Mouse (Mus musculus) layer of hippocampus, adult 8-10 months (tissue): Measurements from ENCODE around the gene Ift43. TPM values are rescaled to one million over a fixed set of nuclear protein-coding genes. Genes with fewer than 3 reads are reported as not detected.

Experiments
- DNase-seq, 2 experiments: peaks; one replicate each; pipeline ENCODE4 v3.0.0; 2022; ENCODE audit warnings: low spot score in 2 of 2
- total RNA-seq, 4 experiments: library from RNA; stranded (reverse); gene quantifications; 2 replicates each; pipeline ENCODE4 v1.2.4; 2022

Ift43 gene
- total RNA-seq: 10 to 100 TPM; 13.0 to 18.5 (median 15.4) TPM

DNA sequence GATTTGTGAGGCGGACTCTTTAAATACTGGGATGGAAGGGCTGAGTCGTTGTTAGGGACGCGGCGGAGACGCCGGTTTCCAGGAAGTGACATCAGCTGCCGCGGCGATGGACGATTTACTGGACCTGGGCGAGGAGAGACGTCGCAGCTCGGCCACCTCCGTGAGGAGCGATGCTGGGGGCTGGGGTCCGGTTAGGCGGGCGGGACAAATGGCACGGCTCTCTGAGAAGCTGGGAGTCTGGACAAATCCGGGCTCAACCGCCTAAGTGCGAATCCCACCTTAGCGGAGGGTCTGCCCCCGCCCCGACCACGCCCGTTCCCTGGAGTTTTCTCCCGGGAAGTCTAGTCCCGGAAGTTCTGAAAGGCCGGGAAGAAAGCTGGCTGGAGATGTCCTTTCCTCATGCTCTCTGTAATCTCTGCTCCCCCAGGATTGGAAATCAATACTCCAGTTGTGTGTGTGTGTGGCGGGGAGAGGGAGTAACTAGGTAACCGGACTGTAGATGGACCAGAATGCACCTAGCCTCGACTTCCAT, at the start of gene Ift43:
Gene Ift43 (plus strand): TSS at position 61 of the 532 bp plus-strand sequence.
- DNase-seq: peak; percentile 78 to 81

DNA sequence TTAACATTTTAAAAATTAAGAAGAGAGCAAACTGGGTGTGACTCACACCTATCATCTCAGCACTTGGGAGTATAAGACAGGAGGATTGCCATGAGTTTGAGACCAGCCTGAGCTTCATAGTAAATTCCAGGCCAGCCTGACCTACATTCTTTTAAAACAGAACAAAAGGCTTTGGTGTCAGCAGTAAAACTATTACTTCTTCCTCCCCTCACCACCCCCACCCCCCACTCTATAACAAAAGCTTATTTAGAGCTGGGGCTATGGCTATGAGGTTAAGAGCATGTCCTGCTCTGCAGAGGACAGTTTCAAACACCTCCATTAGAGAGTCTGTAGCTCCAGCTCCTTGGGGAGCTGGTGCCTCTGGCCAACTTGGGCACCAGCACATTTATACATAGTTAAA, 46.8 kb upstream of the Ift43 start:
- no peak for DNase-seq

DNA sequence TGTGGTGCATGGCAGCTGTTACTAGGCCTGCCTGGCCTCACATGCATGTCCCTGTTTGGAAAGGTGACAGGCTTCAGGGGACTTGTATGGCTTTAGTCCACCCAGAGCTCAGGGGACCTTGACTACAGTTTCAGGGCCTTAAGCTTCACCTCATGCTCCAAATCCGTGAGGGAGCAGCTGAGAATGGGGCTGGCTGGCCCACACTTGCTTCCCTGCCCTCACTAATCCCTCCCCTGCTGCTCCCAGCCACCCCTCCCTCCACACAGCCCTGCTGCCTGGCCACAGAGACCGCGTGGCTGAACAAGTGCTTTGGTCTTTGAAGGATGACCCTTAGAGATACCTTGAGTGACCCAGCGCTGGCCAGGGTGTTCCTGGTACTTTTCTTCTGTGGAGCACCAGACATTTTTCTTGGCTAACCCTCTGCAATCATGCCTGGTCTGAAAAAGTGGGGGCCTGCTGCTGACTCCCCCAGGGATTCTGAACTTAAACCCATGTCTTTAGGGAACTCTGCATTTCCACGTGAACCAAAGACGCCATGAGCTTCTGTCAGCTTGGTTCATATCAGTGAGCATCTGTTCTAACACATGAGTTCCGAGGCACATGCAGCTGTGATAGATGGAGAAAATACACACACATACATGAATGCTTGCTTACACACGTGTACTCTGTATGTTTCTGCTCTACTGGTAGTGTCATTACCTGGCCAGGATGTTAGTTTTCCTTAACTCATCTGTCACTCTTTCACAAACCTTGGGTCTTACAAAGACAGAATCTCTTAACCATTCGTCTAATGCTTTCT, 45.8 kb upstream of the Ift43 start:
- no peak for DNase-seq

DNA sequence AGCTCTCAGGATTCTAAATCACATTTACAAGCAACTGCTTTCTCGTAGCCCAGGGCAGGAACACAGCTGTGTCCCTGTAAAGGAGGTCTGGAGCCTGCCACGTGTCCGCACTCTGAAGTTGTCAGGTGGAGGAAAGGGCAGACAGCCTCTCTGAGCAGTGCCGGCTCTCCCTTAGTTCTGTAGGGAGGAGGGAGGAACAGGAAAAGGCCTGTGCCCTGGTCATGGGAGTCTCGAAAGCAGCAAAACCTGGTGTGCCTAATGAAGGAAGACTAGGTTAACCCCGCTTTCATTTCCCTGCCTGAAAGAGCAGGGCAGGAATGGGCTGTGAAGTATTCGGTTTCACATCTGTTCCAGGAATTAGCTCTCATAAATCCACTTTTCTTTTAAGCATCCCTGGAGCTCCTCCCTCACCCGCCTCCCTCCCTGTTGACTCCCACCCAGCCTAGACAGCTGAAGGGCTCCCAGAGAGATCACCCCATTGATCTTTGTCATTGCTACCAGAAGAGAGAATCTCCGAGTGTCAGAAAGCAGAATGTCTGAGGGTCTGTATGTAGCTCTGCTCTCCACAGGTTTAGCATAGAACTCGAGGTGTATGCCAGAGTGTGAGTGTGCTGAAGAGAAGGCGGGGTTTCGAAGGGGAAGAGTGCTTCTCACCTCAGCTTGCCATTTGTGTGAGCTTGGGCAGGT, 45.0 kb upstream of the Ift43 start:
- DNase-seq: no peak

DNA sequence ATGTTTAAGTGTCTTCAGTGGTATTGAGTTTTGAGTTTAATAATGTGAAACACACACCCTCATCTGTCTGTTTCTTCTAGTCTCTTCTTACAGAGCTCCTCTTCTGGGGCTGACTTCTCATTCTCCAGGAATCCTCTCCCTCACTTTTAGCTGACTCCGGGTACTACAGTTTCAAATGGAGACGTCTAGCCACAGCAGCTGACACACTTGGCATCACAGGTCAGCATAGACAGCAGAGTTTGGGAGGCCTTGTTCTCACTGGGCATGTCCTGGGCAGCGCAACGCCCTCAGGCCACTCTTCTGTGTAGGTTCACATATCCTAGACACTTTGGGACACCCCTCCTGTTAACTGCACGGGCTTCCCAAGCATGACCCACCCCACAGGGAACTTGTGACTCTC, 43.3 kb upstream of the Ift43 start:
- no peak for DNase-seq

- no peak for DNase-seq
Observed at GRCm38 (mm10) chr12:86039751-86040150, 42.6 kb upstream of the Ift43 start.

GRCm38 (mm10) chr12:86046141-86046540, 36.2 kb upstream of the Ift43 start:
- no peak for DNase-seq

GRCm38 (mm10) chr12:86046776-86047175, 35.6 kb upstream of the Ift43 start:
- DNase-seq: no peak

DNA sequence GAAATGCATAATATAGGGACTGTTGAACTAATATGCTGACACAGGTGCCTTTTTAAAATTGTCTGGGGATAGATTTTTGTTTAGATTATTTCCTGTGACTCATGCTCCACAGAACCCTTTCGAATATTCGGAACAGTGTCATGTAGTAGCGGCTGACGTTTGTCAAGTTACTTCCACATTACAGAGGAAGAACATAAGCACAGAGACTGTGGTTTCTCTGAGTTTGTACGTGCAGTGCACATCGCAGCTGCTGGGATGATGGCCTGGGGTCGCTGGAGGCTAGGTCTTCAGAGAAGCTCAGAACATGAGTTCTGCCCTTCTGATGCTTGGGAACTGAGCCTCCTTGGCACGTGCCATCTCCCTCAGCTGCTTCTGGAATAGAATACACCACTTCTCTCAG, 35.0 kb upstream of the Ift43 start:
- DNase-seq: no peak

DNA sequence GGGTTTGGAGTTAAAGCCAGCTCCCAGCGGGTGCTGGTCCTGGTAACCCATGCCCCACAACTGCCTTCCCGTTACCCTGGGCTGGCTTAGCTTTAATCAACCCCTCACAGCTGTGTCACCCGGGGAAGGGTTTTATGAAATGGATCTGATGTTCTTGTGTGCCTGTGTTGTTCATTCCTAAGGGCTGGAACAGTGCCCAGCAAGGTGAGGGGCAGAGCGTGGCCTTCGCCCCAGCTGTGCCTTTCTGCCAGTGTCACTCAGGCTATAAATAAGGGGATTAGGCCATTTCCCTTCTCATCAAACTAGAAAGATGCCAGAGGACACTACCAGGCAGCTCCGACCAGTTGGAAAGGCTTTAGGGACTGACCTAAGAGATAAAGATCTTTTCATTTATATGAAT, 32.5 kb upstream of the Ift43 start:
- no peak for DNase-seq

- DNase-seq: no peak
Observed at GRCm38 (mm10) chr12:86051477-86051876, 30.9 kb upstream of the Ift43 start.

- DNase-seq: no peak
Observed at GRCm38 (mm10) chr12:86055306-86055705, 27.0 kb upstream of the Ift43 start.

DNA sequence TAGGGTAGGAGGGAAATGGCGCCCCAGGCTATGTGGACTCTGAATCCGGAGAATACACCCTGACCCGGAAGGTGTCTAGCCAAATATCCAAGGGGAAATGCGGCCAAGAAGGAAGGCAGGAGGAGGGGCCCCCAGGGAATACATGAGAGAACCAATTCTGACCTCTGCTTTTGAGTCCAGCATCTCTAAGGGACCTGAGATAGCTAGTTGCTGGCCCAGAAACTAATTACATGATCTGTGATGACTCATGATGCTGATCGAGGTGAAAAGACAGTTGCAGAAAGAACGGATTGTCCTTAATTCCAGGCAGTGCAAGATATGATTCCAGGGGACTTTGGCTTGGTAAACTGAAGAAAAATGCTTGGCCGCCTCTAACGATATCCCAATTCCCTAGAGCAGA, 25.4 kb upstream of the Ift43 start:
- no peak for DNase-seq

GRCm38 (mm10) chr12:86057516-86057915, 24.8 kb upstream of the Ift43 start:
- no peak for DNase-seq

- DNase-seq: no peak
Observed at GRCm38 (mm10) chr12:86059341-86059740, 23.0 kb upstream of the Ift43 start.

DNA sequence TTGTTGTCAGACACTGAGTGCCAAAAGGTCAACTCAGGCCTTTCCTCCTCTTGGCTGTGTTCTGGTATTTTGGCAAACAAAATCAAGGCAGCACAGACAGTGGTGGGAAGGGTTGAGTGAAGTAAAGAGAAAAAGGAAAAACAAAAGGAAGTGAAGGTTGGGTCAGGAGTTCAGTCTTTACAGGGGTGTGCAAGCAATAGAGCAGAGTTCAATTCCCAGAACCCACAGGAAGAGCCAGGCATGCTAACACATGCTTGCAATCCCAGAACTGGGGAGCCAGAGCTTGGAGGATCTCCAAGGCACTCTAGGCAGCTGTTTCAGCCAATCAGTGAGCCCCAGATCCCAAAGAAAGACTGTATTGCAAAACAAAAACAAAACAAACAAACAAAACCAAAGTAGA, 17.5 kb upstream of the Ift43 start:
- no peak for DNase-seq

- DNase-seq: peak; percentile 58 to 63
Observed at GRCm38 (mm10) chr12:86071432-86071831, 10.9 kb upstream of the Ift43 start.

GRCm38 (mm10) chr12:86074681-86075080, 7.7 kb upstream of the Ift43 start:
- peak in 1 of 2 experiments; percentile 32 for DNase-seq

DNA sequence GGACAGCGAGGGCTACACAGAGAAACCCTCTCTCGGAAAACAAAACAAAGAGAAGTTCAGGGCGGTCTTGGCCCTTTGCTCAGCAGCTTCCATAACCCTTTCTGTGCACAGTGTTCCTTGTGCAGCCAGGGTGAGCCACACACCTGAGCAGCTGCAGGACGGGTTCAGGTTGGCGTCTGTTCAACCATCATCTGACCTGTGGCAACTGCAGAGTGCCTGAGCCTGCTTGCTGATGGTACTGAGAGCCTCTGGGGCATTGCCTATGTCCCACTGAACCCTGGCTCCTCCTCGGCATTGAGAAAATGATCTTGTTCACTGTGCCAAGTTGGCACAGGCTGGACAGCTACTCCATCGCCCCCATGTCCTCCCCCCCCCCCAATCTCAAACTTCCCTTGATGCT, 7.0 kb upstream of the Ift43 start:
- DNase-seq: no peak

DNA sequence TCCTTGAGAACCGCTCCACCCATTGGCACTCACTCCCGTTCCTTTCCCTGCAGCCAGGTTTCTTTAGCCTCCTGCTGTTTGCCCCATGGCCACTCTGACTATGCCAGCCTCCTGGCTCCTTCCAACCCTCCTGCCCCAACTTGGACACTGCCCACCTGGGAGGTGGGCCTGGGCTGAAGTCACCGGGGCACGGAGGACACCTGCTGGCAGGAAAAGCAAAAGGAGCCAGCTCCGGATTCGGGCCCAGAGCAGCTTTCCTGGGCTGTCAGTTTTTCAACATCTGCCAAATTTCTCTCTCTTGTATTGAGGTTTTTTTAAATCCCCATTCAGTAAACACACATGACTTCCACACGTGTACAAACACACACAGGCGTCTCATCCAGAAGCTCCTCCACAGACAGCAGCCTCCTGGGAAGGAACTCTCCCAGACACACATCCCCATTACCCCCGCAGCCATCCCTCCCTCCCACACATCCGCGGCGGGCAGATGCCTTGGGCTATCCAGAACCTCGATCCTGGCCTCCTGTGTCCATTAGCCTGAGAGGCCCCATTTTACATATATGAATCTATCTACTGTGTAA, 5.9 kb upstream of the Ift43 start:
- peak in 1 of 2 experiments; percentile 42 for DNase-seq

DNA sequence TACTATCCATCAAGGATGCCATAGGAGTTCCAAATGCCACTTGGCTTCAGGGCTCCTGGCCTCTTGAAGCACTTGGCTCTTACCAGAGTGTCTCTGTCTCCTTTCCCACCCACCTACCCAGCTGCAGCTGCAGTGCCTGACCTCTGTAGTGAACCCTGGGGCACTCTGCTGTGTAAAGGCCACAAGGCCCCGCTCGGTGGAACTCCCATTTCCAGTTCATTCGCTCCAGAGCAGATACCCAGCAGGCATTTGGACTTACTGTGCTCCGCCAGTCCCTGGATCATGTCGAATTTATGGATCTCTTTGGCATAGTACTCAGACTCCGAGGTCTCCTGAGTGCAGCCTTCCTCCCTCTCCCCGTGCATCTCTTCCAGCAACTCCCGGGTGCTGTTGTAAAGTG, 5.0 kb upstream of the Ift43 start:
- DNase-seq: no peak

GRCm38 (mm10) chr12:86077736-86078135, 4.6 kb upstream of the Ift43 start:
- no peak for DNase-seq
